Mouse (Mus musculus): Measurements from ENCODE around the gene Fam222b.
"Not testable (repeated sequence)": the region's sequence is repeated elsewhere in the genome, so short reads cannot be mapped to it uniquely, and the experiment has no call there.

The Fam222b gene

GRCm38 (mm10) chr11:78094504-78095143, at the start of gene Fam222b:
Fam222b (plus strand) TSS chr11:78094660.
- DNase-seq (ENCODE audit: low spot score in 2 of 2), result peak; percentile 91 to 94

GRCm38 (mm10) chr11:78044758-78045251, 49.7 kb upstream of the Fam222b start:
- peak in 1 of 2 experiments; percentile 35 for DNase-seq (ENCODE audit: low spot score in 2 of 2)

- not testable (repeated sequence) for DNase-seq (ENCODE audit: low spot score in 2 of 2)
Measured at GRCm38 (mm10) chr11:78048637-78049036, 45.8 kb upstream of the Fam222b start.

GRCm38 (mm10) chr11:78053078-78053477, 41.4 kb upstream of the Fam222b start:
- no peak for DNase-seq (ENCODE audit: low spot score in 2 of 2)

GRCm38 (mm10) chr11:78056946-78057345, 37.5 kb upstream of the Fam222b start:
- no peak for DNase-seq (ENCODE audit: low spot score in 2 of 2)

- DNase-seq (ENCODE audit: low spot score in 2 of 2), result peak; percentile 44 to 59
Measured at GRCm38 (mm10) chr11:78059833-78060757, 34.4 kb upstream of the Fam222b start.

GRCm38 (mm10) chr11:78062563-78062962, 31.9 kb upstream of the Fam222b start:
- no peak for DNase-seq (ENCODE audit: low spot score in 2 of 2)

- no peak for DNase-seq (ENCODE audit: low spot score in 2 of 2)
Measured at GRCm38 (mm10) chr11:78065906-78066305, 28.6 kb upstream of the Fam222b start.

- DNase-seq (ENCODE audit: low spot score in 2 of 2), result no peak
Measured at GRCm38 (mm10) chr11:78066641-78067040, 27.8 kb upstream of the Fam222b start.

- DNase-seq (ENCODE audit: low spot score in 2 of 2), result no peak
Measured at GRCm38 (mm10) chr11:78067566-78067965, 26.9 kb upstream of the Fam222b start.

- DNase-seq (ENCODE audit: low spot score in 2 of 2), result no peak
Measured at GRCm38 (mm10) chr11:78069130-78069529, 25.3 kb upstream of the Fam222b start.

GRCm38 (mm10) chr11:78069646-78070045, 24.8 kb upstream of the Fam222b start:
- DNase-seq (ENCODE audit: low spot score in 2 of 2), result no peak

GRCm38 (mm10) chr11:78071938-78072337, 22.5 kb upstream of the Fam222b start:
- no peak for DNase-seq (ENCODE audit: low spot score in 2 of 2)

GRCm38 (mm10) chr11:78072425-78073130, 21.9 kb upstream of the Fam222b start:
- no peak for DNase-seq (ENCODE audit: low spot score in 2 of 2)

- DNase-seq (ENCODE audit: low spot score in 2 of 2), result no peak
Measured at GRCm38 (mm10) chr11:78073577-78074276, 20.7 kb upstream of the Fam222b start.

GRCm38 (mm10) chr11:78074277-78074652, 20.2 kb upstream of the Fam222b start:
- DNase-seq (ENCODE audit: low spot score in 2 of 2), result no peak

- DNase-seq (ENCODE audit: low spot score in 2 of 2), result no peak
Measured at GRCm38 (mm10) chr11:78074666-78075065, 19.8 kb upstream of the Fam222b start.

GRCm38 (mm10) chr11:78079961-78080921, 14.2 kb upstream of the Fam222b start, which contains the start of gene Eral1:
Eral1 (minus strand) TSS chr11:78080383.
- peak; percentile 80 to 90 for DNase-seq (ENCODE audit: low spot score in 2 of 2)

GRCm38 (mm10) chr11:78083595-78083994, 10.9 kb upstream of the Fam222b start:
- no peak for DNase-seq (ENCODE audit: low spot score in 2 of 2)

GRCm38 (mm10) chr11:78086925-78087479, 7.5 kb upstream of the Fam222b start:
- DNase-seq (ENCODE audit: low spot score in 2 of 2), result no peak
